Mouse (Mus musculus) heart, postnatal 25 days (tissue): Measurements from ENCODE around the gene Cpb2. TPM values are rescaled to one million over a fixed set of nuclear protein-coding genes. Genes with fewer than 3 reads are reported as not detected.
A peak's percentile ranks its signal among the peaks of the same experiment; 100 is the strongest.

Experiments used
- DNase-seq: peaks from one replicate; pipeline ENCODE4 v3.0.0; 2022; ENCODE audit warnings: low spot score
- intact Hi-C: fragments of 180-260 bp; cut with DNase I; formaldehyde crosslinking; loops from one replicate; pipeline ENCODE4 v1.15.1; 2025
- total RNA-seq, 2 experiments: library from RNA; stranded (reverse); gene quantifications; 2 replicates each; pipeline ENCODE4 v1.2.3; 2021

The Cpb2 gene
- total RNA-seq, 2 experiments from 2014 or later, result not detected

DNA sequence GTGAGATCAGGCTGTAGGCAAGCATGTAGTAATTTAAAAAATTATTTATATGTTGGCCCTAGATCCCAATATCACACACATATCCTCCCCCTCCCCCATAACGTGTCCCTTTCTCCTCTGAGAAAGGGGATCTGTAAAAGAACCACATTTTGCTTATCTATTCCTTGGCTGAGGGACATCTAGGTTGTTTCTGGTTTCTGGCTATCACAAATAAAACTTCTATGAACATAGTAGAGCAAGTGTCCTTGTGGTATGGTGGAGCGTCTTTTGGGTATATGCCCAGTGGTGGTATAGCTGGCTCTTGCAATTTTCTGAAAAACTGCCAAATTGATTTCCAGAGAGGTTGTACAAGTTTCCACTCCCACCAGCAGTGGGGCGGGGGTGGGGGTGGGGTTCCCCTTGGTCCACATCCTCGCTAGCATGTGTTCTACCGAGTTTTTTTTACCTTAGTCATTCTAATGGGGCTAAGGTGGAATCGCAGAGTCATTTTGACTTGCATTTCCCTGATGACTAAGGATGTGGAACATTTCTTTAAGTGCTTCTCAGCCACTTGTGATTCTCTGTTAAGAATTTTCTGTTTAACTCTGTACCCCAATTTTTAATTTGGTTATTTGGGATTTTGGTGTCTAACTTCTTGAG is 3.9 kb upstream of the Cpb2 start:
- intact Hi-C loops, result no loop called here
- no peak for DNase-seq

DNA sequence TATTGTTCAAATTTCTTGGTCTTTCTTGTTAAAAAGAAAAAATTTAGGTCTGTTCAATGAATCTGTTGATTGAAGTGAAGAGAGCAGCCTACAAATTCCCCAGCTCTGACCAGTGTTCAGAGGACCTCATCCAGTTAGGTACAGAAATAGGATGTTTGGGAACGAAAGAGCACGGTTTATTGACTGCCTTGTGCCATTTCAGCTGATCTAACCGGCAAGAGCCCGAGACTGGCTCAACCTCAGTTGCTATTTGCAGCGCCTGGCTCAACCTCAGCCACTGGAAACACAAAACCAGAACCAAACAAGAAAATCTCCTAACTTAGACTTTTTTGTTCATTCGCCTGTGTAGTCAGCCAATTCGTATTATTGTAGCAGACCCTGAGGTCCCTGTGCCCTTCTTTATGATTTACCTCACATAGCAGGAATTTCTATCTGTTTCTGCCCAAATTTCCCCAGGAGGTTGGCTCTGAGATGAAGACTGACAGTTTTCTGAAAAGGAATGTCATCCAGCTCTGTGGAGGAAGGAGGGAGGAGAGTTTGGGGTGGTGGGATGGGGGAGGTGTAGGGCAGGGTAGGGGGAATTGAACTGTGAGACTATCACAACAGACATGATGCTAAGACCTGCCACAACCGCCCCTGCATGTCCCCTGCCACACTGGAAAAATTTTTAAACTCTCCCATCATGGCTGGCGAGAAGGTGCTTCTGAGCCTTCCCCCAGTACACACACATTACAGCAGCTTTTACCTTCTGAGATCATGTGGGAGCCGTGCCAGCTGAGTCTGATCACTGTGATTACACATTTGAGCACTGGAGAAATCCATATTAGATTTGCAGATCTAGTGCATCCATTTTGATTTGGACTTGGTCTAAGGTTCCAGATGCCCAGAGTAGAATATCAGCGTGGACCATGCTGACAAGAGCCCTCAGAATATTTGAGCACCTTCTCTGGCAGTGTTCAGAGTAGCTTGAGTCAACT is 4.2 kb downstream of the Cpb2 start:
- intact Hi-C loops, result no loop called here
- no peak for DNase-seq

DNA sequence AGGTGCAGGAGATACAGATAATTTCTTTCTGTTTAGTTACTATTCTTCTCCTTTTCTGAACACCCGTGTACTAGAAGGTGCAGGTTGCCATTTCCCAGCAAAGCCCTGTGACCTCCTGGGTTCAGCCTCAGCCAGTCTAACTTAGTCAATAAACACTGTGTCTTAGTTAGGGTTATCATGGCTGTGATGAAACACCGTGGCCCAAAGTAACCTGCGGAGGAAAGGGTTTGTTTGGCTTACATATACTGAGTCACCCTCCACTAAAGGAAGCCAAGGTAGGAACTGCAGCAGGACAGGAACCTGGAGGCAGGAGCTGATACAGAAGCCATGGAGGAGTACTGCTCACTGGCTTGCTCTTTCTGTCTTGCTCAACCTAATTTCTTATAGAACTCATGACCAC is 8.3 kb downstream of the Cpb2 start:
- intact Hi-C loops, result no loop called here
- DNase-seq, result no peak

DNA sequence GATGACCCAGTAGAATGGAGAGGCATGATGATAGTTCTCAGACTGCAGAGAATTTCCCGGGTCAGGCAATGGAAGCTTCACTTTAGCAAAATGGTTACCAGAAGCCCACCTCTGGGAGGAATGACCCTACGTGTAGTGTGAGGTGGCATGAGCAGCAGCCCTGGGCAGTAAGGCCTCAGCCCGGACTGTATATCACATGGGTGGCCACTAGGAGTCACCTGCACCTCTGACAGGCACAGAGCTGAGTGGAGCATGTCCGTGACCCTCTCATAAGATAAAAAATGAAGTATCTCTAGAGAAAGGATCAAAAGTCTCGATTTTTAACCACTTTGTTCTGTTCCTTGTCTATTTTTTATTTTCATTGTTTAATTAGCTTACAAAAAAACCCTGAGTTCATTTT is 14.4 kb downstream of the Cpb2 start:
- no peak for DNase-seq
- intact Hi-C loops, result no loop called here

DNA sequence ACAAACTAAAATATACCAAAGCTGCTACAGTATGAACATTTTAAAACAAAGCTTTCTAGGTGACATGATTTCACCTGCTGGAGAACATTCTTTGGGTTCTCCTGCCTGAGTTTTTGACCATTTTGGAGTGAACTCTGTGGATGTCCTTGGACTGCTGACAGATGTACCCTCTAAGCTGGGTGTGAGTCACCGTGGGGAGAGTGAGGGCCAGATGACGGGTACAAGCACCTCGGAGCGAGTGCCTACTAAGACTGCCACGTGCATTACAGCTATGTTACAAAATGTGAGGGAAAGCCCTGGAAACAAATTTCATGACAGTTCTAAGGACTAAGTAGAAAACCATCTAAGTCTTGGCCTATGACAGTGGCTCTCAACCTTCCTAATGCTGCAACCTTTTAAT is 27.4 kb downstream of the Cpb2 start:
- DNase-seq, result no peak
- intact Hi-C loops, result no loop called here

DNA sequence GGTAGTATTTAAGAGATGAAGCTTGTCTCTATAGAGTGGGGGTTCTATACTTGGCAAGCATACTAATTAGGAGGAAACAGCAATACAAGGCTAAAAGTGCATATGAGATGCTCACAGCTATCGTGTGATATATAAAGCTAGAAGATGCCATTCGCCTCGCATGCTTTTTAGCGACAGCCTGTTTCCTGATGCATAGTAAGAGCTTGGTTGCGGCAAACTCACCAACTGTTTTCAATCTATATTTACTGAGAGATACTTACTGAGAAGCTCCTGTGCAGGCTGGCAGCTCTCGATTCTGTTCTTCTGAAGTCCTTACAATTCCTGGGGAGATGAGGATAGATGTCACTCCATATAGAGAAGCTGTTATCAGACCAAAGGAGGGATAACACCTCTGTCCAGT is 37.6 kb downstream of the Cpb2 start:
- intact Hi-C loops, result no loop called here
- no peak for DNase-seq

DNA sequence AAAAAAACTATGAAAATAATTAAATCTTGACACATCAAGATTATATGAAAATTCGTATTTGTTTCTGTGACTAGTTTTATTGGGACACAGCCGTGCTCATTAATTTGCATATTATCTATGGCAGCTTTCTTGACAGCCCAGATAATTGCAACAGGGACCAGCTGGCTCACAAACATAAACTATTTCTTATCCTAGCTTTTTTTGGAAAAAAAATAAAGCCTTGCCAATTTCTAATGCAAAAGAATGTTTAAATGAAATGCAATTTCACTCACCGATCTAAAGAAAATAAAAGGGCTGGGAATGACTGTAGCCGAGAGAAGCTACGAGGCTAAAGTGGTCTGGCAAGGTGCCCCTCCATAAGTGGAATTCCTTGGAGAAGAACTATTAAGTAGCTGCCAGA is 38.3 kb downstream of the Cpb2 start:
- DNase-seq, result no peak
- intact Hi-C loops, result no loop called here

DNA sequence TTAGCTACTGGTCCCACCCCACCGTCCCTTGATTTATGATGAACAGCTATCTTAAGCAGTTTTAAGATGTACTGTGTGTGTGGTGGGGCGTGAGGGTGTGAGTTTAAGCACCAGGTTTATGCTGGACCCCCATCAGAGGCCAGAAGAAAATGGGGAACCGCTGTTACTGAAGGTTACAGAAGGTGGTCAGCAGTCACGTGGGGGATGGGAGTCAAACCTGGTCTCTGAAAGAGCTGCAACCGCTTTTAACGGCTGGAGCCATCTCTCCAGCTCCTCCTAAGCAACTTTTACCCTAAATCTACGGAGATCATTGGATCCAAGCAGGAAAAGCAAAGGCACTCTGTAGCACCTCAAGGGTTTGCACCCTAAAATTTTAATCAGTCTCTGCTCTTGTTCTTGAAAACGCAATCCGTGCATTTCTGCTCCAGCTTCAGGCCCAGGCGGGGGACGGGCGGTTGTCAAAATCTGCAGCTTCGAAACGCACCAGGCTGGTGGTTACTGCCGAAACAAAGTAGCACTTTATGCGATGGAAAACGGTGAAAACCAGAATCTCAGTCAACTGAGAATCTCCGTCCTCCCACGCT is 41.6 kb downstream of the Cpb2 start:
- intact Hi-C loops, result no loop called here
- DNase-seq, result no peak

DNA sequence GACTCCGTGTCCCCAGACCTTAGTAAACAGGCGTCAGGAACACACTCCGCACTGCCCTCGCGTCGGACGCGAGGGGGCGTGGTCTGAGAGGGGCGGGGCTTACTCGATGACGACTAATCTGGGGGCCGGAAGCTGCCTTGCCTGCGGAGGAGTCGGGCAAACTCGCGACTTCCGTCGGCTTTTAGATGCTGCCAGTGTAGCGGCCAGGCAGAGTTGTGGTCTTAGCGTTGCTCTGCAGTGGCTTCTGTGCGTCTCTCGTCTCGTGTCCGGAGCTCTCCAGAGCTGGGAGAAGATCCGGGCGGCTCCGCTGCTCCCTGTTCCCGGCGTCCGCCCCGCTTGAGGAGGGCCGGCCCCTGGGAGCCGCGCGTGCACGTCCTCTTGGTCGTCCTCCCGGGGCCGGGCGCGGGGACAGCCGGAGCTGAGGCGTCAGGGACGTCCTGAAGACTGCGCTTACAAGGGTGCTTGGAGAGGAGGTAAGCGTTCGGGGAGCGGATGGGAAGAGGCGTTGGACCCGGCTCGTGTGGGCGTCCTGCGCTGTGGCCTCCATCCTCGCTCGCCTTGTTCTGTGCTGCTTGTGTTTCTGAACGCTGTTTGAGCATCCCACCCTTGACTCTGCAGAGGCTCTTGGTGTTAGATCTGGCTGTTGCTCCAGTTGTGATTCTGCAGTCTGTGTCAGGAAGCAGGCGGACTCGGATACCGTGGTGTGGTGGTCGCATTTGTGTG is 42.3 kb downstream of the Cpb2 start, which contains the start of gene Zc3h13:
Gene Zc3h13, plus strand, starts transcription at position 181 of the 723 bp plus-strand sequence.
- intact Hi-C loops, result no loop called here
- peak; percentile 89 for DNase-seq

DNA sequence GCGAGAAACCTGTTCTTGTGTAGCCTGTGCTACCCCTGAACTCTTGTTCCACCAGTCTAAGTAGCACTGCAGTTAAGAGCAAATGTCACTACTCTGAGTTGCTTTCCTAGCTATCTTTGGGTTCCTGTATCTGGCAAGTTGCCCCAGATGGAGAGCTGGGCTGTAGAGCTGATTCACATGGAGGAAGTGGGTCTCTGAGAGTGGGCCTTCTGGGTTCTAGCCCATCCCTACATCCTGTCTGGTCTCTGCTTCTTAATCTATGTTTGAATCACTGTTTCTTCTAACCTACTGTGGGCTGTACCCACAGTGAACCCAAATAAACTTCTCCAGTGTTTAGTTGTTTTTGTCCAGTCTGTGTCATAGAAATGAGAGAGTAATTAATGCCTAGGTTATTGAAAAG is 59.0 kb downstream of the Cpb2 start:
- DNase-seq, result no peak
- intact Hi-C loops, result loop anchor here (10.0 kb wide), 1 partner anchor 424 kb away; no protein-coding TSS in a partner anchor

DNA sequence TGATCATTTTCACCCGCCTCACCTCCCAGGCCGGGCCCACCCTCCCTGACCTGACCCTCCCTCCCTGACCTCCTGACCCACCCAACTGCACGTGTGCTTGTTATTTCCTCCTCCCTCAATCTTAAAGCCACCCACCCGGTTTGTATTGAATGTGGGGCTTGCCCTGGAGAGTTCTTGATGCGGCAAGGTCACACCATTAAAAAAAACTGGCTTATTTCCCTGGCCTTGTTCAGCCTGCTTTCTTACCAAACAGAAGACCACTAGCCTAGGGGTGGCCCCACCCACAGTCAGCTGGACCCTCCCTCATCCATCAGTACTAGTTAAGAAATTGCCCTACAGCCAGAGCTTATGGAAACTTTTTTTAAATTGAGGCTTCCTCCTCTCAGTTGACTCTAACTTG is 61.7 kb downstream of the Cpb2 start:
- intact Hi-C loops, result loop anchor here (10.0 kb wide), 1 partner anchor 421 kb away; no protein-coding TSS in a partner anchor
- DNase-seq, result no peak

DNA sequence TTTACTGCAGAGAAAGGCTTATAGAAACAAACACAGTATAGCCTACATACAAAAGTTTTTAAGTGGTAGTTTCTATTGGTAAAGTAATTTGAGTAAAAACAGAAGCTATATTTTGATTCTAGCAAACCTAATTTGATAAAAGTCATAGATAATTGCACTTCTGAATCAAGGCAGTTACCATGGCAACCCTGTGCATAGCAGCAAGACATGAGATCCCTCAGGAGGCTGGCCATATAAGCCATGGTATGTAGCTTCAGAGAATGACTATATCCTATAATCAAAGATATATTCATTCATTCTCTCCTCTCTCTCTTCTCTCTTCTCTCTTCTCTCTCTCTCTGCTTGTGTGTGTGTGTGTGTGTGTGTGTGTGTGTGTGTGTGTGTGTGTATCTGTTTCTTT is 65.8 kb downstream of the Cpb2 start:
- intact Hi-C loops, result loop anchor here (10.0 kb wide), 1 partner anchor 417 kb away; no protein-coding TSS in a partner anchor
- no peak for DNase-seq

DNA sequence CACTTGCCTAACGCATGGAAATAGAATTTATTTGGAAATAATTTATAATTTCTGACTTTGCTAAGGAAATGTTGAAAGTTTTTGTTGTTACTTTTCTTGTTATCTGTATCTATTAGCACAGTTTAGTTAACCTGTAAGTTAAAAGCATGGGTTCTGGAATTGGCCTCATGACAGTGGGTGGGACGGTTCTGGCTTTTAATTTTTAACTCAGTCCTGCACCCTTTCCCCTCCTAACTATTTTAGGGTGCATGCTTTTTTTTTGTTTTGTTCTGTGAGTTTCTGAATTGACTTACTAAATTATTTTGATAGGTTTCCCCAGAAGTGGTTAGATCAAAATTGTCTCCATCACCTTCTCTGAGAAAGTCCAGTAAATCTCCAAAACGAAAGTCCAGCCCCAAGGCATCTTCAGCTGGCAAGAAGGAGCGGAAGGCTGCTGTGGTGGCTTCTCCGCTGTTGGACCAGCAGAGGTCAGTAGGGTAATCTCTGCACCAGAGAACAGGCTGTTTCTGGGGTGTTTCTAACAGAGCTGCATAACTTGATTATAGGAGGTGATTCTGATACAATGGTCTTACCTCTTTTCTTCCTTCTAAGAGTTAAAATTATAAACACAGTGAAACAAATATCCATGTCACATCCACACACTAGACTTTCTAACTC is 67.4 kb downstream of the Cpb2 start:
- intact Hi-C loops, result loop anchor here (10.0 kb wide), 1 partner anchor 415 kb away; no protein-coding TSS in a partner anchor
- no peak for DNase-seq

DNA sequence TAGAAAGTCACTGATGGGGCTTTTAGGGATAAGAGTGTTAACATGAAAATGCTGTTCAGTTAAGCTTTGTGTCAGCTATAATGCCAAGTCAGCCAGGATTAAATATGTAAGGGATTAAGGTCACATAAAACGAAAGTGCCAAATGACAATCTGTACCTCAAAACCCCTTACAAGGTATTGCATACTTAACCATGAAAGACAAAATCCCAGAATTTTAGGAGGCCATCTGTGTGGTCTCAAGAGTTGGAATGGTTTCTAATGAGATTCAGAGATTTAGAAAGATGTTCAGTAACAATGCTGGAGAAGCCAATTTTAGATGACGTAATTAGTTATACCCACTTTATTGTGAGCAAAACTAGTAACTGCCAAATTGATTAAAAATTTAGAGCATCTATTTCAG is 72.4 kb downstream of the Cpb2 start:
- no peak for DNase-seq
- intact Hi-C loops, result no loop called here

DNA sequence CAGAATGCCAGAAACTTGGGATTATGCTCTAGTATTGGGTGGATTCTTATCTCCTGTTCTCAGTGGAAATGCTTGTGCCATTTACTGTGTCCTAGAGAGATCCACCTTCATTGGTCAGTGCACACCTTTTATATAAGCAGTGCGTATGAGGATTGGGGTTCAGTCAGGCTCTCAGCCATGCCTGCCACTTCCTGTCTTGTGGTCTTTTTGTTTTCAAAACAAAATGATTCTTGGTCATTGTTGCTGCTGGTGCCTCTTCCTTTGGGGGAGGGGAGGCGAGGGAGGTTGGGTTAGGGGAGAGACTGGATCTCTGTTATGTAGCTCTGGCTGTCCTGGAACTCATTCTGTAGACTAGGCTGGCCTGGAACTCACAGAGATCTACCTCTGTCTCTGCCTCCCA is 76.6 kb downstream of the Cpb2 start:
- intact Hi-C loops, result no loop called here
- DNase-seq, result no peak

DNA sequence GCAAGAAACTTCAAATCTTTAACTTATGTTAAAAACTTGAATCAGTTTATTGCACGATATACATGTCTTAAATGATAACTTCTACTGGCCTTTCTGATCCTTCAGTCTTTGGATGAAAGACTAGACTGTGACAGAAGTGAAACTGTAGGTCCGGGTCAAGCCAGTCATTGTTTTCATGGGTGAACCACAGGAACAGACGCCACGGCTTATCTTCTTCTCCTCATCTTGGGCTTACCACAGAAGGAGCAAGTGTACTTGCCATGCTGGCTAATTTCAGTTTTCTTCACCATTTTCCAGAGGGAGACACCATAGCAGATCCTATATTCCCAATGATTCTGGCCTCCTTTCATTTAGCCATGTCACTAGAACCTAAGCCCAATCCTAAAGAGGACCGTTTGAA is 78.2 kb downstream of the Cpb2 start:
- intact Hi-C loops, result no loop called here
- no peak for DNase-seq

DNA sequence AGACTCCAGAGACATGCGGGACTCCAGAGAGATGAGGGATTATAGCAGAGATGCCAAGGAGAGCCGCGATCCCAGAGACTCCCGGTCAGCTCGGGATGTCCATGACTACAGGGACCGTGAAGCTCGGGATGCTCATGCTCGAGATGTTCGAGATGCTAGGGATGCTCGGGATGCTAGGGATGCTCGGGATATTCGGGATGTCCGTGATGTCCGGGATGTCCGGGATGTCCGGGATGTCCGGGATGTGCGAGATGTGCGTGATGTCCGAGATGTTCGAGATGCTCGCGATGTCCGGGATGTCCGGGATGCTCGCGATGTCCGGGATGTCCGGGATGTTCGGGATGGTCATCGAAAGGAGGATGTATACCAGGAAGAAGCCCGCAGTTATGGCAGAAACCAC is 81.3 kb downstream of the Cpb2 start:
- intact Hi-C loops, result no loop called here
- DNase-seq, result no peak

DNA sequence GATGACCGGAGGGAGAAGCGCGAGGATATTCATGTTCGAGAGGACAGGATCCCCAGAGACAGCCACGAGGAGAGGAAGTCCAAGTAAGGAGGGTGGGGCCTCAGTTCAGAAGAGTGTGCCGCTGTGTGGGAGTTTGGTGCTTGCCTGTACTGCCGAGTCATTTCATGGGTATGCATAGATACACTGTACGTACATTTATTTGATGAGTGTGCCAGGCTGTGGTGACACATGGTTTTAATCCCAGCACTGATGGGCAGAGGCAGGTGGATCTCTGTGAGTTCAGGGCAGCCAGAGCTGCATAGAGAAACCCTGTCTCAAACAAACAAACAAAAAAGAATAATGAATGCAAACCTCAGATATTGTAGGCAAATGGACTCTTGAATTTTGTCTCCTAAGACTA is 86.0 kb downstream of the Cpb2 start:
- DNase-seq, result no peak
- intact Hi-C loops, result no loop called here

DNA sequence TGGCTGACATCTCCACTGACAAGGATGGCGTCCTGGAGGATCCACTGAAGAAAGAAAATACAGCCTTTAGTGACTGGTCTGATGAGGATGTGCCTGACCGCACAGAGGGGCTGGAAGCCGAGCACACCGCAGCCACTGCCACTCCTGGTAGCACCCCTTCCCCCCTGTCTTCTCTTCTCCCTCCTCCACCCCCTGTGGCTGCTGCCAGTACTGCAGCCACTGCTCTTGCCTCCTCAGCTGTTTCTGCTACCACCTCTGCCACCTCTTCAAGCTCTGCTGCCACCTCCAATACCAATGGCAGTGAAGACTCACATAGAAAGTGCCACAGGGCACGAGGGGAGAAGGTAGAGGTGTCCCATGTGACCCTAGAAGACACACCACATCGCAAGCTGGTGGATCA is 88.5 kb downstream of the Cpb2 start:
- no peak for DNase-seq
- intact Hi-C loops, result no loop called here
